Mouse (Mus musculus): ENCODE results near the gene Lrrc51.

DNA sequence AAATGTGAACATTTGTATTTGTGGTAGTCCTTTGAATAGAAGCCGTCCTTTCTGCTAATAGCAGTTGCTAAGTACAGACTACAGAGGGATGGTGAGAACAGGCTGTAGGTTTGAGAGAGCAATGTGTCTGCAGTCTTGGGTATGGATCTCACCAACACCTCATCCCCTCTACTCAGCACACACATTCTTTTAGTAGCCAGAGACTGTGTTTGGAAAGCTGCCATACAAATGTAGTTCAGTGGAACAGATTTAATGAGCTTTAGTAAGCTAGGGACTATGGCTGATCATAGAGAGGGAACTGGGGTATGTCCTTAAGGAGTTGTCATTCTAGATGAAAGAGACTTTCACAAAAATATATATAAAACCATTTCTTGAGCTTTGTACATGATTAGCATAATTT is 33.6 kb upstream of the Lrrc51 start:
- TF ChIP-seq POLR2A (IDR thresholded peaks at IDR 0.05; ENCODE audit: extremely low read depth, insufficient read depth, low read length) (no peak), CTCF (IDR thresholded peaks at IDR 0.05; ENCODE audit: extremely low read depth, insufficient read depth, low read length) (no peak)

All from cortical plate, adult 2 months (tissue).